Mouse (Mus musculus) layer of hippocampus, postnatal 36 days (tissue): ENCODE data around the gene Ivl. TPM values are rescaled to one million over a fixed set of nuclear protein-coding genes. Genes with fewer than 3 reads are reported as not detected.

Experiments used
- DNase-seq, 2 experiments: peaks; one replicate each; pipeline ENCODE4 v3.0.0; 2022
- total RNA-seq, 2 experiments: library from RNA; stranded (reverse); gene quantifications; 2 replicates each; pipeline ENCODE4 v1.2.3; 2021

The Ivl gene
- total RNA-seq, result not detected

DNA sequence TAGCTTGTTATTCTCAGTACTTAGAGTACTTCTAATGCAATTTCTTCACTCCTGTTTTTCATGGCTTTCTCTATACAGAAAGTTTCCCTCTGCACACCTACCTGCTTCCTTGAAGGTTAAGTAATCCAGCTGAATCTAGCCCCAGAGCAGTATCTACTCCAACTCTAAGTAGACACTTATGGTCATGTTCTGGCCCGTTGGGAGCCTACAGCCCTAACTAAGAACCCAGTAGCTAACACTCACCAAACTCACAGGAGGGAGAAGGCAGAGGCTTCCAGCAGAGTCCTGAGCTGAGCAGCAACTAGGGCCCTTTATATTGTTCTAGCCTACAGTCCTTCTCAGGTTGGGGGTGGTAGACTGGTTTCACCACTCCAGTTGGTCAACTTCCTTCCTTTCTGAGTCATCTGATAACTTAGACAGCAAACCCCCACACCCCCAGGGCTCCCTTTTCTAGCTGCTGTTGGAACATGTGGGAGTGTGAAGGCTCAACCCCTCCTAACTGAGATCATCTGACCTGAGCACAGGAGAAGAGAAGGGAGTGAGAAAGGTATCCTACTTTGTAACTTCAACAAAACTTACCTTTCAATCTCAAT lies at the start of gene Ivl:
Ivl (minus strand) TSS at position 287 of the 593 bp plus-strand sequence.
- DNase-seq, result no peak

DNA sequence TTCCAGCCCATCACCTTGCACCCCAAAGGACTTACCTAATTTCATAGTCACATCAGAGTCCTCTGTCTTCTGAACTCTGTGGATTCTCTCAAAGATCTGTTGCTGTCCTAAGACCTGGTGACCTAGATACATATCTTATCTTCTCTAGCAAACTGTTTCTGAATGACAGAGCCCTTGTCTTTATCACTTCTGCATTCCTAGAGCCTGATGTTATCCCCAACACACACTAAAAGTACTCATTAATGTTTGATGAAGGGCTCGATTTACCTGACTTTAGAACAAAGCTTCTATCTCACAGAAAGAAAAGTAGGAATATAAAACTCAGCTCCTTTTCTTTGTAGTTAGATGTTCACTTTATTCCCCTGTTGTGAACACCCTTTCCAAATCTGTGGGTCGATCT lies 48.0 kb upstream of the Ivl start, which contains the start of gene Lce6a:
Lce6a (minus strand) TSS at position 101 of the 400 bp plus-strand sequence.
- no peak for DNase-seq

DNA sequence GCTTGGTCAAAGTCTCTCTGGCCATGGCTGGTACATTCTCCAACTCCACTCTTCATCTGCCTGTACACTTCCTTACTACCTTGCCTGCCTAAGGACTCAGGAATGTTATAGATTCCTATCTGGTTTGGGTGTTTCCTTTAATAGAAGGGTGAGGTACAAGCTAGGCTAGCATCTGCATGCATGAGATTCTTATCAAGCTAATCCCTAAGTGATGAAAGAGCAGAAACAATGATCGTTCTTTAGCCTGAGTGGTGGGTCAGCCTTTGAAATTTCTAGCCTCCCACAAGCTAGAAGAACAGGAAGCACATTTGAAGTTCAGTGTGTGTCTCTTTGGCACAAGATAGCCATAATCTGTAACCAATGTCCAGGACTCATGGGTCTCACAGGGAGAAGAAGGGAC lies 36.3 kb upstream of the Ivl start:
- no peak for DNase-seq

DNA sequence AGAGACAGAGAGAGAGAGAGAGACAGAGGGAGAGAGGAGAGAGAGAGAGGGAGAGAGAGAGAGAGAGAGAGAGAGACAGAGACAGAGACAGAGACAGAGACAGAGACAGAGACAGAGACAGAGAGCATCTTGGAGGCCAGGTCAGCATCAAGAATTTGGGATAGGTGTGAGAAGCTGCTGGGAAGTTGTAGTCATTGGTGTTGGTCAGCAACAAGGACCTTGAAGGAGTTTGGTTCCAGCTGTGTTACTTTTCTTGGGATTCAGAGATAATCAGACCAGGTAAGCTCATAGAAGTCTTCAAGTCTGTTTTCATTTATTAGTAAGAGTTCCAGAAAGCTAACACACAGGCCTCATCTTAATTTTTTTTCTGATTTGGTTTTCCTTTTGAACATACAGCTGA lies 33.9 kb upstream of the Ivl start, which contains the start of gene 2210017I01Rik:
2210017I01Rik (minus strand) TSS at position 101 of the 400 bp plus-strand sequence.
- no peak for DNase-seq

DNA sequence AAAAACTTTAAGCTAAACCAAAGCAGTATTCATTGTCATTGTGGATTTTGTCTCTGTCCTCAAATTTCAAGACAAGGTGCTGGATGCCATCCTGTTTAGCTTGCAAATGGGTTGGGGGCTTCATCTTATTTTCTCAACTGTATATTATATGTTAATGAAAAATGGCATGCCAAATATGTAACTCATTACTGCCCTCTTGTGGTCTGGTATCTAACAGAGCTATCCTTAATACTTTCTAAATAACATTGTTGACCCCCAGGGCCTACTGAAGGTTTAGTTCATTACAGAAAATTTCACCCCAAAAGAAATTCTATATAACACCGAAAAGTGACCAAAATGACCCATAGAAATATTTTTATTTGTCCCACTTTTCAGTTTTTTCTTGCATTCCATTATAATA lies 28.6 kb upstream of the Ivl start:
- DNase-seq, result no peak

DNA sequence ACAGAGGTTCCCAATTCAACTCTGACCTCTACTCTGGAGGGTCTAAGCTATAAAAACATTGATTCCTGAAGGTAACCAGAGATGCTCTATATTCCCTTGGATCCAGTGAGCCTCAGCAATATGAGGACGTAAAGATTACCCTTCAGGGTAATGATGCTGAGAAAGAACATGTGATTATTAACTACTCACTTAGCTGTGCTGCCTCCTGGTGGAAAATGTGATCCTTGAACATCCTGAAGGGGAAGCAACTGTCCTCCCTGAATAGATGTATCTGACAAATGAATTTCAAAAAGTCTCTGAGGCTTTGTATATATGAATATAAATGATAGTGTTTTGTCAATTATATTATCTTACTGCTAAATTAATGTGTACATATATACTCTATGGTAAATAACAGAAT lies 26.9 kb upstream of the Ivl start:
- DNase-seq, result no peak

DNA sequence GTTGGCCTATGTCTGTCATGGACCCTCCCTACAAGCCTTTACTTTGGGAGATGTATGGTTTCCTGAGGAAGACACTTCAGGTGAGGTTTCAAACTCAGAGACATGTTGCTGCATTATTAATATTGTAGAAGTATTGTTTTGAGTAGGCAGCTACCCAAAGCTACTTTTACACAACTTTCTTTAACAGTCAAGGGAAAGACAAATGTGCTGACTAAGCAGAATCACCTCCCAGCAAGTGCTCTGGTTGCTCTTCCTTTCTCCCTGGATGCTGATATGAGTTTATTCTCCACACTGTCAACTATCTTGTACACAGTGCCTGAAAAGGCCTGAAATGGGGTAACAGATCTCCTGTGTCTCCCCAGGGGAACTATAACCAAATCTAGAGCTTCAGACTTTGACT lies 26.4 kb upstream of the Ivl start:
- no peak for DNase-seq

DNA sequence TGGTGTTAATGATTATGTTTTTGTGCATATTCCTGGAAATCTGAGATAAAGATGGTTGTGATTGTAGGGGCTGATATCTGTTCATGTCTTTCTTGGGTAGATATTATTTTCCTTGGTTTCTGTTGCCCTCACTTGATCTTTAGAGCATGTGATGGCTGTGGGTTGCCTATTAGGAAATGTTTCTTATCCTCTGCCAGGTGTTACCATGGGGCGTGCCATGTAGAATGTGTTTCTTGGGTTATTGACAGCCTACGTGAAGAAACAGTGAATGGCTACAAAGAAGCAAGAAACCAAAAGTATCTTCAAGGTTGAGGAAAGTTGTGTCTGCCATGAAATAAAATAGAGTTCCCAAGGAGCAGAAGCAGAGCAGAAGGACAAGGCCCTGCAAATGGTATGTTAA lies 24.9 kb upstream of the Ivl start:
- no peak for DNase-seq

DNA sequence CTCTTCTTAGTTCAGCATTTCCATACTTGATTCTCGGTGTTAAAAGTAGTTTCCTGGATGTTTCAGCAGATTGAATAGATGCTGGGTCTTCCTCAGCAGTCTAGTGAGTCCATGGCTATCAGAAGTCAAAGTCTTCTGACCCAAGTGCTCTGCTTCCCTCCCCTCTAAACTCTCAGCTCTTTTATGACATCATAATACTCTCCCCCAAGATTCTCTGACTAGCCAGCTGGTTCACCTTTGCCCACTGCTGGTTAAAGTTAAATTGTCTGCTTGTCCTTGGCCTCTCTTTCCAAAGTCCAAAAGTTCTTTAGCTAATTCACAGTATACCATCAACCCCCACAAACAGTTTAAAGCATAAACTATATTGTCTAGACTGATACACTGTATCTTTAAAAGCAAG lies 15.3 kb upstream of the Ivl start, which contains the start of gene Smcp:
Smcp (minus strand) TSS at position 140 of the 400 bp plus-strand sequence.
- DNase-seq, result no peak

DNA sequence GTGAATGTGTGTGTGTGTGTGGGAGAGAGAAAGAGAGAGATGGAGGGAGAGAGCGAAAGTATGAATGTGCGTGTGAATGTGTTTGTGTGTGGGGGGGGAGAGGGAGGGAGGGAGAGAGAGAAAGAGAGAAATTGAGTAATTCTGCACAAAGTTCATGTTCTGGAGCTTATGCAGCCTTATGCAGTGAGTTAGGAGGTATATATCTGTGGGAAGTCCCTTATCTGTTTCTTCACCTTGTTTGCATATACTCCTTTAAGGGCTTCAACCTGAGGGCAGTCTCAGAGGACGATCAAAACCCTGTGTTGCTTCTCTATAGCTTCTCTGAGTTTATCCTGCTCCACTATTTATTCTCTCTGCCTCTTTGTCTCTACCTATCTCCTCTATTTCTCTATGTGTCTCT lies 13.7 kb upstream of the Ivl start:
- no peak for DNase-seq

DNA sequence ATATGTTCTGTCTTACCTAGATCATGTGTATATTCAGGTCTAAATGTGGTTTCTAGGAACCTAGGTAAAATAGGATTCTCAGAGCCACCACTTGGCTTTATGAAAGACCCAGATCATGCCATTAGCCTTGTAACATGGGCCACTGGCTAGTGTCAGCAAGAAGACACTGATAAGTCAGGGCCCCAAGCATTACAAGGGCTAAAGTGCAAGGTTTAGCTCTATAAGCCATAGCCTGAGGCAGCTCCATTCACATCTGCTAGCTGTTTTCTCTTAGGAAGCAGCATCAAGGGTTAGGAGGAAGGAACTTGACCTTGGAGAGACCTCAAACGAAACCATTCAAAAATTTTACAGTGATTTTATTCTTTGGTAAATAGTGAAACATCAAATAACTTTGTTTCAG lies 11.5 kb upstream of the Ivl start:
- no peak for DNase-seq

DNA sequence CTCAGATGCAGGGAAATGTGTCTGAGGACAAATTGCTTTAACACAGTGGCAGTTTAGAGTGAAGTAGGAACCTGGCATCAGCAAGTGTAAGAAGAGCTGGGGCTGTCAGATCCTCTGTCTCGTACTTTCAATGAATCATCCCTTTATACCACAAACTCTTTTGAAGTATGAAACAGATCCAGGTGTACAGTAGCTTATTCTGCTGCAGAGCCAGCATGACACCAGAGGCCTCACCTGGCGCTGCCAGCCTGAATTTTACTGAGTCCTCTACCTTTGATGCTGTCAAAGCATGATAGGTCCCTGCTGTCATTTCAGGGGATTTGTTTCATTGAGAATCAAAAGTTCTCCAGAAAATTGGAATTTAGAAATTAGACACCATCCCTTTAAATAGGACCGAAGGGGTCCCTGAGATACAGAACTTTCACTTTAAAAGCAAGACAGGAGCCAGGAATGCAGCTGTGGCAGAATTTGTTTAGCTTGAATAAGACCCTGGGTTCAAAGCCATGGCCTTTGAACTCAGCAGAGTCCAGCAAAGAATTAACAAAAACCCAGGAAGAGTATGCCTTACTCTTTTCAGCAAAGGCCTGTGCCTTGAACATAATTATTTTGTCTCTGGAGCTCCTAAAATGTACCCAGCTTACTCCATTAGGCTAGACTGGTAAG lies 9.8 kb upstream of the Ivl start:
- DNase-seq, result no peak

DNA sequence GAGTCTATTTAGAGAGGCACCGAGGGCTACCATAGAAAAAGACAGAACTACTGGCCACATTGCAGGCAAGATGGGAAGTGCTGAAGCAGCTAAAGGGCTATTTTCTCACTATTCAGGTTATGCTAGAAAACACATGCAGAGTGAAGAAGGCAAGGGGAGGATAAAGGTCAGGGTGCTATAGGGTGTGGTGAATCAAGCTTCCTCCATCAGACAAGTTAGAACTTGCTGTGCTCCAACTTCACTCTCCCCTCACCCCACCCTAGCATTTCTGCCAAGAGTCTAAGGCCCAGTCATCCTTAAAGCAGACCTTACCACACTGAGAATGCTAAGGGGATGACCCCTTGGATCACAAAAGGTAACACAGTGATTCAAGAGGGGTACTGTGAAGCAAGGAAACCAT lies 6.0 kb upstream of the Ivl start:
- DNase-seq, result no peak

DNA sequence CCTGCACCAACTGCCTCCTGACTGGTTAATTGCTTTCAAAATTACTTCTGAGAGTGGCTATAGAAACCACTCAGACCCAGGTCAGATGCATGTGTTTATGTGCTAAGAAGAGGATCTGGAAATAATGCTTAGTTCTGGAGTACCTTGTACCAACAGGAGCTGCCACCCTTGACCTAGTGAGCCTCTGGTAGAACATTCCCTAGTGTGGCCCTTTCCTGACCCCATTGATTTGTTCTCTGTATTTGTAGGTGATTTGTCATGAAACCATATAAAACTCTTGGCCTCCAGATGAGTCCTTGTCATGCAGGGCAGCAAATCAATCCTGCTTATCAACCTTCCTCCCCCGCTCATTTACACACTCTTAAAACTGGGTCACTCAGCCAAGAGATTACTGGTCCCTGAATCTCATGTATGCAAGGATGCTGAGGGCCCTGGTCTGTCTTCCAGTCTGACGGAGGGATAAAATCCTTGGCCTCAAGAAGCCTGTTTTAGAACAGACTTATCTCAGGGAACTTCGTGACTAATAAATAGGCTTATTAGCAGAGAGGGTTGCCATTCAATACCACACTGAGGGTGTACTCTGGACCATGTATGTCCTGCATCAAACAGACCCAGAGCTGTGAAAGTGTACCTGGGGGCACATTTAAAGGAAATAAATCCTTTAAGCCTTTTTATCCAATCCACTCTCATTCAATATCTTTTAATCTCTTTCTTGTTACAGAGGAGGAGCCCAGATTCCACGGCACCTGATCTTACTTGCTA lies 5.3 kb upstream of the Ivl start:
- no peak for DNase-seq

DNA sequence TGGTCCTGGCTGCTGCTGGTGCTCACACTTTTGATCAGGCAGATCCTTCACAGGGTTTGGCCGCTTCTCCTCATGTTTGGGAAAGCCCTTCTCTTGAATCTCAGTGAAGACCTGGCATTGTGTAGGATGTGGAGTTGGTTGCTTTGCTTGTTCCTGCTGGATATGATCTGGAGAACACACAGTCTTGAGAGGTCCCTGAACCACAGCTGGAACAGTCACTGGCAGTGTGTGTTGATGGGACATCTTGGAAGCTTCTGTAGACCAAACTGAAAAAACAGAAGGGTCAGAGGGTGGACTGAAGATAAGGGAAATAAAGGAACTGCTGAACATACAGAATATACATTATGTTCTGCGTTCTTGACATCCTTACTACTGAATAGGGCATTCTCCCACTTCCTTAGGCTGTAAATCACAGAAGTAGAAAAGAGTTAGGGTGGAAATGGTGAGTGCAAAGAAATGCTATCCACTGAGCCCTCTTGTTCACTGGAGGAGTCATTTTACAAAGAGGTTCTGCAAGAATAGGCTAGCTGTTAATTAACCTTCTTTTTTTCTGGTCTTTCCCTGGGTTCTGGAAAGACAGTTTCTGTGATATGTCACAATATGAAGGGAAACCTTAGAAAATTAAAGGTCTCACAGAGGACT lies 900 bp downstream of the Ivl start:
- DNase-seq, result no peak

DNA sequence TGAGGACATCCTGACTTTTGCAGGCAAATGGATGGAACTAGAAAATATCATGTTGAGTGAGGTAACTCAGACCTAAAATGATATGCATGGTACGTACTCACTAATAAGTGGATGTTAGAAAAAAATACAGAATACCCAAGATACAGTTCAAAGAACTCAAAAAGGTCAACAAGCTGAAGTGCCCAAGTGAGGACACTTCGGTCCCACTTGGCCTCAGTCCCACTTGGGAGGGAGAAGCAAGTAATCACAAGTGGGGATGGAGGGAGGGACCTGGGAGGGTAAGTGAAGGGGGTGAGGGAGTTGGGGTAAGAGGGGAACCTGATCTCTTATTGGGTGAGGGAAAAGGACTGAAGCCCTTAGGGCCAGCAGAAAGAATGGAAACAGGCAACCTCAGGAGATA lies 4.8 kb downstream of the Ivl start:
- DNase-seq, result no peak

DNA sequence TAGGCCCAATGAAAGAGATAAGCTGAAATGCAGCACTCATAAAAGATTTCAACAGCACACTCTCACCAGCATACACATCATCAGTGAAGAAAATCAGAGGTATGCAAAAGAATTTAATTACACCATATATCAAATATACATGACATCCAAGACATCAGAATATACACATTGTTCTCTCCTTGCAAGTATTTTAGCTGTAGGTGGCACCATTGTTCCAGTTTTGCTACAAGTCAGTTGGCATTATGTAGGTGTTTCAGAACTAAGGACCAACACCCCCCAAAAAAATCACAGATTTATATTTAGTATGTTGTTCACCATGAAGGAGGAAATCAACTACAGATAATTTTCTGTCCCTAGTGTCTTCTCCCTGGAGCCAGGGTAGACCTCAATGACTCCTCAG lies 8.1 kb downstream of the Ivl start:
- no peak for DNase-seq

DNA sequence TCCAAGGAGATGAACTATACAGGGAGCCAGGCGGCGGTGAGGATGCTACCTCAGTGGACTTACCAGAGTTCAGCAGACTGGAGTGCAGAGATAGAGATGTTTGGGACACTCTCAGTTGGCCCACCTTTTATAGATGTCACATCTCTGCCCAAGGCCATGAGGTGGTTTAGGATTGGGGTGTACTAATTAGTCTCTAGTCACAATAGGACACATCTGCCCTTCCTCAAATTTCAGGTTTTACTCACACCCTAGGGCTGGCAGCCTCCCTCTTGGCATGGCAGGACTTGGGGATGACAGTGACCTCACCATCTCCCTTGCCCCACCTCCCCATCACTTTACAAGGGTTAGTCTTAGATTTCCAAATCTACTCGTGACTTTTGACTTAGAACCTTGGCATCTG lies 39.1 kb downstream of the Ivl start, which contains the start of gene 2310046K23Rik:
2310046K23Rik (minus strand) TSS at position 101 of the 400 bp plus-strand sequence.
- no peak for DNase-seq

Other genes starting within 250 kb of the Ivl start
- not detected for gene Sprr2d, start 234.6 kb downstream of the Ivl start, total RNA-seq
- not detected for gene Sprr2e, start 221.6 kb downstream of the Ivl start, total RNA-seq
- gene Sprr2f, start 208.5 kb downstream of the Ivl start, total RNA-seq, result not detected
- gene Sprr2h, start 188.1 kb downstream of the Ivl start, total RNA-seq, result not detected
- gene Sprr2i, start 165.7 kb downstream of the Ivl start, total RNA-seq, result not detected
- gene Sprr2j-ps, start 155.7 kb downstream of the Ivl start, total RNA-seq, result not detected
- 1 to 10 TPM; 1.2 to 3.7 TPM for gene Gm9774, start 144.3 kb downstream of the Ivl start, total RNA-seq
- gene Sprr2k, start 141.2 kb downstream of the Ivl start, total RNA-seq, result not detected
- not detected for gene Sprr1b, start 134.9 kb downstream of the Ivl start, total RNA-seq
- gene Sprr3, start 115.0 kb downstream of the Ivl start, total RNA-seq, result not detected
- not detected for gene Sprr1a, start 87.8 kb downstream of the Ivl start, total RNA-seq
- not detected for gene Sprr4, start 73.2 kb downstream of the Ivl start, total RNA-seq
- gene 2310046K23Rik, start 39.2 kb downstream of the Ivl start, total RNA-seq, result not detected
- gene Smcp, start 15.3 kb upstream of the Ivl start, total RNA-seq, result not detected
- not detected for gene 2210017I01Rik, start 33.8 kb upstream of the Ivl start, total RNA-seq
- not detected for gene Lce6a, start 47.9 kb upstream of the Ivl start, total RNA-seq
- not detected for gene Lce1a1, start 74.6 kb upstream of the Ivl start, total RNA-seq
- gene Lce1b, start 83.2 kb upstream of the Ivl start, total RNA-seq, result not detected
- not detected for gene Lce1a2, start 96.6 kb upstream of the Ivl start, total RNA-seq
- not detected for gene Lce1c, start 105.5 kb upstream of the Ivl start, total RNA-seq
- not detected for gene Lce1d, start 113.5 kb upstream of the Ivl start, total RNA-seq
- not detected for gene Lce1e, start 135.3 kb upstream of the Ivl start, total RNA-seq
- gene Lce1f, start 146.6 kb upstream of the Ivl start, total RNA-seq, result not detected
- gene Gm38119, start 165.4 kb upstream of the Ivl start, total RNA-seq, result not detected
- not detected for gene Lce1g, start 178.6 kb upstream of the Ivl start, total RNA-seq
- not detected for gene Lce1h, start 191.3 kb upstream of the Ivl start, total RNA-seq
- gene Lce1i, start 205.2 kb upstream of the Ivl start, total RNA-seq, result not detected
- gene Lce1j, start 216.8 kb upstream of the Ivl start, total RNA-seq, result not detected
- not detected for gene Lce1k, start 234.2 kb upstream of the Ivl start, total RNA-seq